Comparison of ENCODE assay signal across 8 mouse cellular contexts in the genomic region with DNA sequence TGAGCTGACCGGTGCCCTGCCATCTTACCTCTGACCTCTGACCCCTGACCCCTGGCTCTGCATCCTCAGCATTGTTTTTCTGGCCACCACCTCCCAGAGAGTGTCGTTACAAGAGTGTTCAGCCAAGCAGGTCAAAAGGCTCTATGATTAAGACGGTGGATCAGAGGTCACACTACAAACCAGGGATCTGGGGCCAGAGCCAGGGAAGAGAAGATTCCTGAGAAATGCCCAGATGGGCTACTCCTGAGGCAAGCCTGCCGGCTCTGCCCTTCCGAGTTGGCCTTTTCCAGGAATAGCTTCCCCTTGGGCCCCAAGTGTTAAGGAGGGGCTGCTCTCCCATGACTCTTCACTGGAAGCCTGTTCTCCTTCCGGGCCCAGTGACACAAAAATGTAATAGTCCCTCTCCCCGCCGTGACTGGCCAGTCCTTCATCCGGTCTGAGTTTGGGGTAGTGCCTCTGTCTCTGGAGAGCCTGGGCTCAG. TPM values are rescaled to one million over a fixed set of nuclear protein-coding genes. Genes with fewer than 3 reads are reported as not detected.
DNase-seq lines count a peak whose midpoint lies in the region; ATAC-seq and TF ChIP-seq lines count a peak whose summit lies in the region.

No protein-coding gene starts in this region.

- peaks cover 66% of the 10 kb centered on the region for H3K27me3 ChIP-seq in Patski
- H3K27me3 ChIP-seq in kidney, postnatal 0 days (ENCODE audit: insufficient read depth, low read length): 0 out of 2 replicates have a peak, but pooled peaks cover 5% of the 10 kb centered on the region

- peak; percentile 54 for DNase-seq in Patski (ENCODE audit: low read depth, low spot score)
- peak; percentile 70 for DNase-seq in heart, adult 8-10 months (ENCODE audit: low spot score)
- no peak for DNase-seq in kidney, postnatal 0 days (ENCODE audit: low spot score)
- no peak for DNase-seq in spleen, postnatal 10 days (ENCODE audit: low spot score in 2 of 2)
- DNase-seq in thymus, postnatal 25 days: no peak
- no peak for DNase-seq in urinary bladder, postnatal 4 days (ENCODE audit: low spot score in 2 of 2)
- DNase-seq in frontal cortex, postnatal 14 days (ENCODE audit: low spot score in 2 of 2): no peak

- H3K27ac ChIP-seq in brown adipose tissue, adult 24 weeks (replicated peaks; ENCODE audit: low read depth, low read length): peak overlapping the region; percentile 70
- H3K27ac ChIP-seq in kidney, postnatal 0 days: peak overlapping the region; percentile 75

- peaks cover 2% of the 10 kb centered on the region; the same call in 1 of the 2 replicates for H3K4me1 ChIP-seq in brown adipose tissue, adult 24 weeks (ENCODE audit: control insufficient read depth, insufficient read depth, insufficient read length, low read length)
- peaks cover 23% of the 10 kb centered on the region for H3K4me1 ChIP-seq in kidney, postnatal 0 days (replicated peaks; ENCODE audit: insufficient read depth, low read length)

- H3K4me2 ChIP-seq in kidney, postnatal 0 days (ENCODE audit: low read length): peak overlapping the region; percentile 59

- POLR2A ChIA-PET in Patski (lab: Charles Lee): no interaction called here

- no peaks in the 10 kb centered on the region for H3K9me3 ChIP-seq in kidney, postnatal 0 days (replicated peaks; ENCODE audit: low read length)

- CTCF ChIA-PET in Patski (lab: Charles Lee): no interaction called here

- H3K4me3 ChIP-seq in brown adipose tissue, adult 24 weeks (ENCODE audit: insufficient read depth, low read depth, low read length): peak overlapping the region; percentile 80
- H3K4me3 ChIP-seq in kidney, postnatal 0 days (replicated peaks; ENCODE audit: low read depth, low read length): no peak overlapping the region

- in situ Hi-C loops in Patski (cut with MboI; ENCODE audit: low pct_unique_long_range_greater_than_20kb): no loop called here

- TF ChIP-seq CTCF in Patski (IDR thresholded peaks at IDR 0.05): no peak
- no peak for TF ChIP-seq CTCF in kidney, postnatal 0 days (IDR thresholded peaks at IDR 0.05; ENCODE audit: low read depth)

- H3K36me3 ChIP-seq in kidney, postnatal 0 days (ENCODE audit: insufficient read depth, low read length): no peaks in the 10 kb centered on the region

- 1% methylated on average over 9 of the region's 9 CpGs for WGBS in kidney, postnatal 0 days

- ATAC-seq in Patski: peak; percentile 9
- peak; percentile 50 for ATAC-seq in kidney, postnatal 0 days (replicated peaks; ENCODE audit: low FRiP score, low read depth)

- no peak overlapping the region for H3K9ac ChIP-seq in kidney, postnatal 0 days (ENCODE audit: low read depth, low read length)

RNA-seq across cellular contexts. Expression of a gene that starts 2.2 kb away (rescaled TPM):
- polyA plus RNA-seq in Patski (2021): not detected
- polyA plus RNA-seq in brown adipose tissue, adult 24 weeks (2012; ENCODE audit: insufficient read depth, insufficient read length, missing spikeins): 26.3 and 58.9 TPM in 2 replicates
- 10 to 100 TPM; 25.1 to 33.9 (median 27.0) TPM for total RNA-seq in heart, adult 8-10 months (2022)
- polyA plus RNA-seq in kidney, postnatal 0 days (2015; fragmentation: Nextera tagmentation; extraction: Ambion mirVana): 121 and 134 TPM in 2 replicates

RNA-seq across cellular contexts. Expression of a gene that starts 43.6 kb away (rescaled TPM):
- 18.7 TPM for polyA plus RNA-seq in Patski (2021)
- polyA plus RNA-seq in brown adipose tissue, adult 24 weeks (2012; ENCODE audit: insufficient read depth, insufficient read length, missing spikeins): 18.5 and 22.0 TPM in 2 replicates
- total RNA-seq in heart, adult 8-10 months (2022): 10 to 100 TPM in 3 of 4 experiments, 1 to 10 TPM in 1; 9.6 to 12.6 (median 12.1) TPM
- polyA plus RNA-seq in kidney, postnatal 0 days (2015; fragmentation: Nextera tagmentation; extraction: Ambion mirVana): 45.2 and 47.5 TPM in 2 replicates

Comparison
In these comparisons a context has a peak if more than half of its experiments do, and no peak if none do; other contexts are left out.
1. DNase-seq: peak in Patski (single experiment) and heart, adult 8-10 months (single experiment); none in kidney, postnatal 0 days (single experiment), spleen, postnatal 10 days (0 of 2), thymus, postnatal 25 days (single experiment), urinary bladder, postnatal 4 days (0 of 2) and frontal cortex, postnatal 14 days (0 of 2).
2. RNA of a gene that starts 2.2 kb away (polyA plus RNA-seq): 121 to 134 TPM in kidney, postnatal 0 days and 26.3 to 58.9 TPM in brown adipose tissue, adult 24 weeks; not detected in Patski (single experiment); every median in the first group is over 10 times any median in the second.